Mouse (Mus musculus) embryo, embryonic 9.5 days (tissue): ENCODE data around the gene Trf.
"Not testable (repeated sequence)": the region's sequence is repeated elsewhere in the genome, so short reads cannot be mapped to it uniquely, and the experiment has no call there.

Experiments
- DNase-seq: peaks from one replicate; pipeline ENCODE4 v3.0.0-alpha.2; 2017; ENCODE audit errors: extremely low spot score

Gene Trf

GRCm38 (mm10) chr9:103224721-103225120 lies 5.5 kb downstream of the Trf start:
- DNase-seq: no peak

GRCm38 (mm10) chr9:103214281-103214680 lies 16.0 kb downstream of the Trf start:
- no peak for DNase-seq

DNA sequence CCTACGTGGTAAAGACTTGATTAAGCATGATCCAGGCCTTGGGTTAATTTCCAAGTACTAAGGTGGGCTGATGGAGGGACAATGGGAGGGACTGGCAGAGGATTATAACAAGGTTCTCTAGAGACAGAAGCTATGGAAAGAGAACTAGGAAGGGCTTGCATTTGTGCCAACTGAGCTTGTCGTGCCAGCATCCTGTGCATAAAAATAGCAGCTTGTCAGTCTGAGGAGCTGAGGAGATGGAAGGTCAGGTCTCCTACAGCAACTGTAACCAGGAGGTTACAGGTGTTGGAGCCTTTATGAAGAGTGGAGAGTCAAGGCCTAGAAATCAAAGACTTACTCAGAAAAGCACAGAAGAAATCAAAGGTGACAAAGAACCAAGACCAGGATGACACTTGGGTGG lies 16.6 kb downstream of the Trf start:
- DNase-seq: no peak

- no peak for DNase-seq
These were observed 17.4 kb downstream of the Trf start for GRCm38 (mm10) chr9:103212654-103213420.

DNA sequence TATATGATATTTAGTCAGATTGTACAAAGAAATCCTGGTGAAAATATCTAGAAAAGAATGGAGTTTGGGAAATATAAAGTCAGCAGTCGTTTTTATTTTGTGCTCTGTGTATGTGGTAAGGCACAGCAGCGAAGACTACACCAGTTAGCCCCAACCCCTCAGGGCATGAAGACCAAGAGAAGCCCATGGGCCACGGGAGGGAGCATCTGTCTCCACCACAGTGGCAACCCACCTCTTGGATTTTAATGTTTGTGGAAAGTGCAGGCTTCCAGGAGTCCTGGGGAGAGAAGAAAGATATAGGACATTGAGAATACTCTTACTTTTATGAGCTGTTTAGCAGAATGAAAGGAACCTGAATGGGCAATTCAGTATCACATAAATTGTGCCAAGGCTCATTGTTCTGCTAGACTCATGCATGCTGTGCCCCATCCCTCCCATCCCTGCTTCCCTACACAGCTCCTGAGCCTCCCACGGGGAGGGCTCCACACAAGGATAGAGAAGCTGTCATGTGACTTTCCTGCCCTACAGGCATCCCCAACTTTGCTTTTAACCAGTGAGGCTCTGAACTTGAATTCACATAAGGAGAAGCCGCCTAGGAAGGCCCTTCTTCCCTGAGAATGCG lies 21.3 kb downstream of the Trf start:
- no peak for DNase-seq

DNA sequence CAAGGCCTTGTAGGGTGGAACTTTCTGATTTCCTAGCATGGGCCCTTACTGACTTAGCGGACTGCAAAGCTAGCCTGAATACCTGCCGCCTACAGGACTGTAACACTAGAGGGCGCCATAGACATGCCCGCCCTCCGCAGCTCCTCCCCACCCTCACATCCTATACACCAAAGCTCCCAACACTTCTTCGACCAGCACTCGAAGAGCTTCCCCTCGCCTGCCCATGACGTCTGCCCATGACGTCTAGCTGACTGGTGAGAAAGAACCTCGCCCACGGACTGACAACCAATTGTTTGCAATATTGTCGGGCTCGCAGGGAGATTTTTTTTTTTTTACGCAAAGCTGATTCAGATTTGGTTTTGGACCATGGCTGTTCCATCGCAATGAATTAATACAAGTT lies 22.4 kb downstream of the Trf start:
- peak; percentile 78 for DNase-seq

- DNase-seq: no peak
These were observed 24.5 kb downstream of the Trf start for GRCm38 (mm10) chr9:103205786-103206185.

DNA sequence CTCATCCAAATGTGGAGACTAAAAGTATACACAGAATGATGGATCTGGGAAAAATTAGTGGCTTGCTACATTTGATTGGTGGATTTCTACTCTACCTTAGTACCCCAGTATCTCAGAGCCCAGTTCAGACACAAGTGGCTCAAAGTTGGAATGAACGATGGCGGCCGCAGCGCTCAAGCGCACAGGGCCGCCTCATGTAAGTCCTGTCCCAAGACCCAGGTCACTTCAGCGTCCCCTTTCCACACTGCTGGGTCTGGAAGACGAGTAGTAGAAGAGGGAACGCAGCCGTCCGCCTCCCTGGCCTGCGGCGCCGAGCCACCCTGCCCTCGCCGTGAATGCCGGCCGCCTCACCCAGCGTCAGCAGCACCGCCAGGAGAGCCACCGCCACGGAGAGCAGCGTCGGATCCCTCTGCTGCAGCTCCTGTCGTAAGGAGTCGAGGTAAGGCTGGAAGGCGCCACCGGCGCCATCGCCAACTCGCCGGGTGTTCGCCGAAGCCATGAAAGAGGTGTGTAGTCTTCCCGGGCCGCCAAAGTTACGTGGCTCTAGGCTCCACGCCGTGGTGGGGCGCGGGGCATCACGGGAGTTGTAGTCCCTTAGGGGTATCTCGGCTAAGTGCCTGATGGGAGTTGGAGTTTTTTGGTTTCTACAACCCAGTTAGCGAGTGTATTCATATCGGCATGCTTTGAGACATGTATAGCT lies 28.5 kb downstream of the Trf start, which contains the start of gene Srprb:
Srprb (minus strand) TSS at position 577 of the 700 bp plus-strand sequence.
- DNase-seq: peak; percentile 91

DNA sequence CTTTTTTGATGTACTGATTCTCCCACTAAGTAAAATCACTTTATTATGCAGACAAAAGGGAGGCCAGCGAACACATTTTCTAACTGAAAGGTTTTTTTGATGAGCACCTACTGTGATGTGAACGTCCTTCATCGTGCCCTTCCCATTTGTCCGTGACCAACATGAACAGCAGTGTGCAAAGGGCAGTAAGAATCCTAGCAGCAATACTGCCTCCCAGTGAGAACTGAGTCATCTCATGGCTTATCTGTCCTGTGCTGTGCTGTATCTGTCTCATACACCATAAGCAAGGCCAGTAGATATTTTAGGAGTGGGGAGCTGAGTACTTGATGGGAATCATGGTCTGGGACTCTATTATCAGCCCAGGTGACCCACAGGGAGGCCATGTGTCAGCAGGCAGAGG lies 41.8 kb downstream of the Trf start:
- no peak for DNase-seq

- no peak for DNase-seq
These were observed 43.5 kb downstream of the Trf start for GRCm38 (mm10) chr9:103186747-103187146.

GRCm38 (mm10) chr9:103185946-103186345 lies 44.3 kb downstream of the Trf start:
- DNase-seq: no peak

- no peak for DNase-seq
These were observed 45.4 kb downstream of the Trf start for GRCm38 (mm10) chr9:103184855-103185254.

GRCm38 (mm10) chr9:103181886-103182285 lies 48.4 kb downstream of the Trf start:
- DNase-seq: no peak

DNA sequence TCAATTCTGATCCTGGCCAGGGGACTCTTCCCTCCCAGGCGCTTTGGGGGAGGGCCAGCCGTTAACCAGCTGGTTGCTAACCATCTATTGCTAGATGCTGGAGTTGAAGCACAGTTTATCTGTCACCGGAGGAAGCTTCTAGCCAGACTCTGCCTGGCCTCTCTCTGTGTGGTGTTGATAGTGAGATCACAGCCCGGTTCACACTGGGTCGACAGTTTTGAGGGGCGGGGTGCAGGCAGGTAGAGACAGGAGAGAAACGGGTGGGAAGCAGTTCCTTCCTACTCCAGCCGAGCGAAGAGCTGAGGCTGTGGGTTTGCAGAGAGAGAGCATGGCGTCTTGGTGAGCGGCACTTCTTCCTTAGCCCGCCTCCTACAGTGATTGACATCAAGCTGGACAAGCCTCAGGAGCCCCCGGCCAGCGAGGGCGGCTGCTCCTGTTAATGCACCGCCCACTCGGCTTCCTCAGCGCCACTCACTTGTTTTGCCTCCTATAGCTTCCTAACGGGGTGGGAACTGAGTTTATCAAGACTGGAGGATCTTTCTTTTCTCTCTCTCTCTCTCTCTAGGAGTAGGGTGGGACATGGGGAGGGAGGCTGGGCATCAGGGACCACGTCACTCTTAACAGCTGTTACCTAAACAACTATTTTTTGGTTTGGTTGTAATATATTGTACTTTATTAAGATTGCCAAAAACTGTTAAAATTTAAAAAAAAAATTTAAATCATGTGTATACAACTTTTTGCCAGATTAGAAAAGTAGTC lies 49.3 kb downstream of the Trf start:
- DNase-seq: peak; percentile 83

DNA sequence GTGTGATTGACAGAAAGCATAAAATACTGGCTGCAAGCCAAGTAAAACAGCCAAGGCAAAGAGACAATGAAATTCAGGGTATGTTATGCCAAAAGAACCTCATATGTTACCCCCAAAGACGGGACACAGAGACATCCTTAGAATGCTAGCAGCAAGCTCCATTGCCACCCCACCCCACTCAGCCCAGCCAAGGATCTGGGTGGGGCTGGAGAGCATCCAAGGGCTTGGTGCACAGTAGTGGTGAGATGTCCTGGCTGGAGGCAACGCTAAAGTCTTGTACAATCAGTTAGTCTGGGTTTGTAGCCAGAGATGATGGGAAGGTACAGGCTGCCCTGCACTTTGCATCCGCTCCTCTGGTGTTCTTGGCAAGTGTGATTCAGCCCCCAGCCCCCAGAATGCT lies 49.9 kb downstream of the Trf start:
- DNase-seq: no peak

- no peak for DNase-seq
These were observed 54.6 kb downstream of the Trf start for GRCm38 (mm10) chr9:103175692-103176091.

DNA sequence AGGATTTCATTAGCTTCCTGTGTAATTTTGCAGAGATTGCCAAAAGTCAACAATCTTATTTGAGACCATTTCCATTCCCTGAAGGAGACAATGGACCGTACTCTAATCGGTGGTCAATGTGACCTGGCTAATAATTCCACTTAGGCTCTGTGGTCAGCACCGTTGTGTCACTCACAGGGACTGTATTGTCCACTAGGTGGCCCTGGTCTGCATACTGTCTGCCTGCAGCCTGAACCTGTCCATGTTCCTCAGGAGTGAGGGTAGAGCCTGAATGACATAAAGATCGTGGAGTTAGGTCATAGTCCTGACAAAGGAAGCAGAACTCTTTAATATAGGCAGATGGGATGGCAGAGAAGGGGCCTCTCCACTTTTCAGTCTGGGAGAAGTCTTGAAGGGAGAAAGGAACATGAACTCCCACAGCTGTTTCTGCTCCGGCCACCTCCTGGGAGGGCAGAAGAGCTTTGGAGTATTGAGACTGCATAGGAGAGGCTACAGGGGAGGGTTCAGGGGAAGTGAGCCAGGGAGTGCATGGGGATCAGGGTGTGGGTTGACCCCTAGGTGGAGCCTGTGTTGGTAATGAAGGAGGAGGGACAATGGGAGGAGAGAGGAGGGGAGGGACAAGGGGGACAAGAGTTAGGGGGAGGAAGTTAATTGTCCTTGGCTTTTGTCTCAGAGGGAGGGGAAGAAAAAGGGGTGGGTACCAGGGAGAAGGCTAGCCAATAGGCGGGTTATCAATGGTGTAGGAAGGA lies 55.3 kb downstream of the Trf start:
- DNase-seq: no peak

DNA sequence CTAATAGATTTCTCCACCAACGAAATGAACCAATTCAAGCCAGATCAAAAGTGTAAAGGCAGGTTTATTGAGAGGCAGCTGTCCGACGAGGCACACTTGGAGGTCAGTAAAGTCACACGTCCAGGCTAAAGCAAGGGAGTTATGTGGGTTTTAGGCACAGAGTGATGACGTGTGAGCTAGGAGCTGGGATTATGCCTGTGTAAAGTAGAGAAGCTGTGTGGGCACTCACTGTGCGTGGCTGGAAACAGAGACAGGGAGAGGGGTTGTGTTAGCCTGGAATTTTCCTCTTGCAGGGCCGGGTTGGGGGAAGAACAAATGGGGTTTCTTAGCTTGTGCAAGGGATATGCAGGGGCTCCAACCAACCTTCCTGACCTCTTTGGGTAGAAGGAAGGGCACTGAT lies 61.5 kb downstream of the Trf start:
- DNase-seq: no peak

- no peak for DNase-seq
These were observed 62.2 kb downstream of the Trf start for GRCm38 (mm10) chr9:103168046-103168445.

DNA sequence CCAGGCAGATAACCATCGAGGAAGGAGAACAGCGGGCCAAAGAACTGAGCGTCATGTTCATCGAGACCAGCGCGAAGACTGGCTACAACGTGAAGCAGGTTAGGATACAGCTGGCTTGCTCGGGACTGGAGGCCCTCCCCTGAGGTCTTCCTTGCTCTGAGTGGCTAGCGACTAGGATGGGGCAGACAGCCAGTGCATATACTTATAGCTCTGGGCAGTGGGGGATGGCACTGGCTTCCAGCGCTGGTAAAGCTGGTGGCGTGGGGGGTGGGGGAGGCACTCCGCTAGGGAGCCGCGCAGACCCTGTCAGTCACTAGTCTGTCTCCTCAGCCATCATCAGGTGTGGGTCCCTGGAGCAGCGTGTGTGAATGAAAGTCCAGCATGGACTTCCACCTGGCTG lies 66.4 kb downstream of the Trf start:
- no peak for DNase-seq

DNA sequence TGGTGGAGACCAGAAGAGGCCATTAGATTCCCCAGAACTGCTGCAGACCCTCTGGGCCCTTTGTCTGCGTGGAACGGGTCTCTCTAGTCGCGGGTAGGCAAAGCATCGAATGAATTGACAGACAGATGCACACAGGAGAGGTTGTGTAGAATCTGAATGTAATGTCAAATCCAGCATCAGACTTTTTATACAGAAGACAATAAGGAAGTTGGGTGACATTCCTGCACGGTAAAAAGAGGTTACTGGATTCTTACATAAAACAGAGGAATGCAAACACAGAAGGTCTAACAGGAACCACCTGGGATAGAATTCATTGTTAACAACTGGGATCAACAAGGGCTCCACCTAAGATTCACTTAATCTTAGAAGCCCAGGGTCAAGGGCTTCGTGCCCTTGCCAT lies 75.1 kb downstream of the Trf start:
- not testable (repeated sequence) for DNase-seq
